Mouse (Mus musculus): ENCODE results near the gene Frmpd1.

Gene Frmpd1

DNA sequence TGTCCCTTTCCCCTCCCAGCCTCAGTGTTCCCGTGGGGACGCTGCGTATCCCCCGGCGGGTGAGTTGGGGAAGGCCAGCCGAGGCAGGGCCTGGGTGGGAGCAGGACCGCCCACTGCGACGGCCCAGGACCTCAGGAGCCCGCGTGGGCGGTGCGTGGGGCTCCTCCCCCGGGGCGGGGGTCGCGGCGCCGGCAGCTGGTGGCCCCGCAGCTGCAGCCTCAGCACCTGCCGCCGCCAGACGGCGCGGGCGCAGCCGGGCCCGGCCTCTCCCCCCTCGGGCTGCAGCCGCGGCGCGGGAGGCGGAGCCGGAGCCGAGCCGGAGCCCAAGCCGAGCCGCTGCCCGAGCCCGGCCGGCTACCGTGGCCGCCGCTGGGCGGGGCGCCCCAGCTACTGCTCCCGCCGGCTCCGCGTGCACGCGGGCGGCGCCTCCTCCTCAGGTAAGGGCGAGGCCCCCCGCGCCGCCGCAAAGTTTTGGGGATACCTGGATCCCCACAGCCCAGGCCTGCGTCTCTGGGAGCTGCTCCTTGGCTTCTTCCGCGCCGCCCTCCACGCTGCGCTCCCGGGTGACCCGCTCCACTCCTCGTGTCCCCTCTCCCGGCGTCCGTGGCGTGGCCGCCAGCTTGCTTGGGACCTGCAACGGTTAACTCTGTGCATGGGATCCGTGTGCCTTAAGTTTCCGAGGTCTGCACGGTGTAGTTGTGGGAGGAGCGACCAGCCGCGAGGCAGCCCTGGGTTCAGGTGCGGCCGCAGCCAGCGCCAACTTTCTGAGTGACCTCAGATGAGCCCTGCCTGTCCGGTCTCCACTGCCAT lies at the start of gene Frmpd1:
Gene Frmpd1, plus strand, starts transcription at position 355 of the 810 bp plus-strand sequence.
- peak; percentile 50 for DNase-seq (ENCODE audit: low spot score)

GRCm38 (mm10) chr4:45137636-45138035 lies 47.0 kb upstream of the Frmpd1 start:
- DNase-seq (ENCODE audit: low spot score): peak; percentile 7

DNA sequence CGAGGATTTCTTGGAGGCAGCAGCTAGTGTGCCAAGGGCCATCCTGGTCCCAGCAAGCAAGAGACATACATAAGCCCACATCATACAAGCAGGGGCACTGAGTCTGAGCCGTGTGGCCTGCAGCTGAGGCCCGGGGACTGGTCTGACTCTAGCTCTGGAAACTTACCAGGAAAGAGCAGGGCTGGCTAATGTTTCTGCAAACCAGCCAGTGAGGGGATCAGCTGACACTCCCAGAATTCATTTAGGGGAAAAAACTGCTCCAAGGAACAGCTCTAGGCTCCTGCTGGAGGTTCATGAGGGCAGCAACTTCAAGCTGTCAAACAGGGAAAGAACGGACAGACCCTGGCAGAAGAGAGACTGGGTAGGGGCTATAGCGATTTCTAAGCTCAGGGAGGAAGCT lies 42.8 kb upstream of the Frmpd1 start:
- no peak for DNase-seq (ENCODE audit: low spot score)

GRCm38 (mm10) chr4:45142411-45142810 lies 42.3 kb upstream of the Frmpd1 start:
- no peak for DNase-seq (ENCODE audit: low spot score)

GRCm38 (mm10) chr4:45143005-45143404 lies 41.7 kb upstream of the Frmpd1 start:
- DNase-seq (ENCODE audit: low spot score): no peak

DNA sequence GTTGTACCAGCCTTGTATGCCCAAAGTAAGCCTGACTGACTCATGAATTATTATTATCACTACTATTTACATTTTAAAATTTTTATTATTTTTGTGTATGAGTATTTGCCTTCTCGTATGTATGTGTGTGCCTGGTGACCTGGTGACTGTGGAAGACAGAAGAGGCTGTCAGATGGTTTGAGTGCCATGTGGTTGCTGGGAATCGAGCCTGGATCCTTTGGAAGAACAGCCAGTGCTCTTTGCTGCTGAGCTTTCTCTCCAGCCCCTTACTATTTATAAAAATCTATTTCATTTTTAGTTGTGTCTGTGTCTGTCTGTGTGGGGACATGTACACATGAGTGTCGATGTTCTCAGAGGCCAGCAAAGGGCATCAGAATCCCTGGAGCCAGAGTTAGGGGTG lies 28.2 kb upstream of the Frmpd1 start:
- no peak for DNase-seq (ENCODE audit: low spot score)

DNA sequence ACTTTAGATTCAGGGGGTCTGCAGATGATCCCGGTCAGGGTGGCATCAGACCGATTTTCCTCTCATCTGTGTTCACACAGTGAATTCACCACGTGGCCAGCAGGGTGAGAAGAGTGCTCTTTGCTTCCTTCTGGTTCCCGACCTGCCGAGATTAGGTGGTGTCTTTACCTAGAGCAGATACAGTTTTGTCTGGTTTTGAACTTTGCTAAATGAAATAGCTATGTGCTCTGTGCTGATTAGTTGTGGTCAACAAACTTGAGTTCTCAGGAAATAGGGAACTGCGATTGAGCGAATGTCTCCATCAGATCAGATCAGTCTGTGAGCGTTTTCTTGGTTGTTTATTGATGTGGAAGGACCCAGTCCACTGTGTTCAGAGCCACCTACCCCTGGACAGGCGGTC lies 26.1 kb upstream of the Frmpd1 start:
- no peak for DNase-seq (ENCODE audit: low spot score)

DNA sequence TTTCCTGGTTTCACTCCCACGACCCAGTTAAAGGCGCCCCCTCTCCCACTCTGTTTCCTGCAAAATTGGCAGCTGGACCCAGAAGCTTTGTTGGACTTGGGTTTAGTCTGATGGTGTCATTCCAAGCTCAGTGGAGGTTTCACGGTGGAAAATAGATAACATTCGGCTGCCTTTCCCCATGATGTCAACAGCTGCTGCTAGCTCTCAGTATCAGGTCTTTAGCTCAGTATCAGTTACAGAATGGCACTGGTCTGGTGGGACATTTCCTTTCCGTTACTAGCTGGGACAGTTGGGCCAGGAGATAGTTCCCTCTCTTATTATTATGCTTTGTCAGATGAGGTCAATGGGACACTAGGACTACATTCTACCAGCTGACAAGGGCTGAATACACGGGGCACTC lies 23.9 kb upstream of the Frmpd1 start:
- no peak for DNase-seq (ENCODE audit: low spot score)

- no peak for DNase-seq (ENCODE audit: low spot score)
Observed at GRCm38 (mm10) chr4:45163711-45164110, 21.0 kb upstream of the Frmpd1 start.

GRCm38 (mm10) chr4:45165477-45165876 lies 19.2 kb upstream of the Frmpd1 start:
- no peak for DNase-seq (ENCODE audit: low spot score)

- no peak for DNase-seq (ENCODE audit: low spot score)
Observed at GRCm38 (mm10) chr4:45165955-45166354, 18.7 kb upstream of the Frmpd1 start.

DNA sequence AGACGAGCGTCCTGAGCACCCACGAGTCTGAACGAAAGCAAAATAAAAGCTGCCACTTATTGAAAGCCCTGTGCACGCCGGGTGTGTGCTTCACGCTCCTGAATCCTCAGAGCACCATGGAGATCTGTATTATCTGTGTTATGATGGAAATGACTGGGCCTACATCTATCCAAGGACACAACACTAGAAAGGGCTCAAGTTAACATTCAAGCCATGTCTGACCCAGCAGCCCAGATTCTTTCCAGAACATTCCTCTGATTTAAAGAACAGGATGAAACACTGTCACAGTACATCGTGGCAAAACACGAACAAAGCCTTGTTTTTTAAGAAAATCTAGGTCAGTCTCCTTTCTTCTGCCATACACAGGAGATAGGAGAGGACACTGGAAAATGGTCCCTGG lies 13.3 kb upstream of the Frmpd1 start:
- DNase-seq (ENCODE audit: low spot score): no peak

- DNase-seq (ENCODE audit: low spot score): no peak
Observed at GRCm38 (mm10) chr4:45183818-45184520, 706 bp upstream of the Frmpd1 start.

- no peak for DNase-seq (ENCODE audit: low spot score)
Observed at GRCm38 (mm10) chr4:45185331-45185669, 625 bp downstream of the Frmpd1 start.

DNA sequence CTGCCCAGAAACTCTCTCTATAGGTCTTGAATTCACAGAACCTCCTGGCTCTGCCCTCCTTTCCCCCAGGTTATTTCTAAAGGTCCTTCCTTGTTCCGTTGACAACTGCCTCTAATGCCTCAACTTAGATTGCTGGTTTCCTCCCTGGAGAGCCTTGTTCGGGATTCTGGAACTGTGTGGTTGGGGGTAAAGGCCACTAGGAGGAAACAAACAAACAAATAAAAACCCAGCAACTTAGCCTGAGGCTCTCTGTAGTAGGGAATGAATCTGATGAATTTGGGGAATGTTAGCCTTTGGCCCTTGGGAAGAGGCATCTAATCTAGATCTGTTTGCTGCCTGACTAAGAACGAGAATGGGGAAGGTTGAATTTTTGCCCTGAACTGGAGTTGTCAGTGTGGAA lies 13.6 kb downstream of the Frmpd1 start:
- peak; percentile 66 for DNase-seq (ENCODE audit: low spot score)

DNA sequence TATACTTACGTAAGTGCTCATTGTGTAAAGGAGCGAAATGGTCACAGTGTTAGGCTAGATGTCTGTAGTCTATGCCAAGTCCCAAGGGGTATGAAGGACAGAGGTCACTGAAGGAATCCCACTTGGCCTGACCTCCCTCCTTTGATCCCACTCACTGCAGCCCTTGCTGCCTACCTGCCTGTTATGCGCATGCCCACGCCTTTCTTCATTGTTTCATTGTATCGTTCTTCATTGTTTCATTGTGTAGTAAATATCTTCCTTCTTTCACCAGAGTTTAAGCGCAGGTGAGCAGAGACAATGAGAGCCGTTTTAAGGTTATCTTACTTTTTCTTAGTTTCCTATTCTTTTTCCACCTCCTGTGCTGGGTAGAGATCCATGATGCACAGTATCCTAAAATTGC lies 18.6 kb downstream of the Frmpd1 start:
- no peak for DNase-seq (ENCODE audit: low spot score)

DNA sequence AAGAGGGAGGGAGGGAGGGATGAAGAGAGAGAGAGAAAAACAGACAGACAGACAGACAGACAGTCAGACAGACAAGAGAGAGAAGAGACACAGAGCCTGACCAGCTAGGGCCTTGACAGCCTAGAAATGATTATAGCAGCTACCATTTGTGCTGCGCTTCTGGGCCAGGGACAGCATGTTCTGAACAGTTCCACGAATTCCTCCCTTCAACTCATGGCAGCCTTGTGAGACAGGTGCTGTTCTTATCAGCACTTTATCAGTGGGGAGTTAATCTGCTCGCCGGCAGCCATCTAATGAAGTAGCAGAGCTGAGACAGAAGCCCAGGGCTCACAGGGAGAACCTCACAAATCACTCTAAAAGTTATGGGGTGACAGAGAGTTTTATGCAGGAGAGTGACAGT lies 22.8 kb downstream of the Frmpd1 start:
- no peak for DNase-seq (ENCODE audit: low spot score)

DNA sequence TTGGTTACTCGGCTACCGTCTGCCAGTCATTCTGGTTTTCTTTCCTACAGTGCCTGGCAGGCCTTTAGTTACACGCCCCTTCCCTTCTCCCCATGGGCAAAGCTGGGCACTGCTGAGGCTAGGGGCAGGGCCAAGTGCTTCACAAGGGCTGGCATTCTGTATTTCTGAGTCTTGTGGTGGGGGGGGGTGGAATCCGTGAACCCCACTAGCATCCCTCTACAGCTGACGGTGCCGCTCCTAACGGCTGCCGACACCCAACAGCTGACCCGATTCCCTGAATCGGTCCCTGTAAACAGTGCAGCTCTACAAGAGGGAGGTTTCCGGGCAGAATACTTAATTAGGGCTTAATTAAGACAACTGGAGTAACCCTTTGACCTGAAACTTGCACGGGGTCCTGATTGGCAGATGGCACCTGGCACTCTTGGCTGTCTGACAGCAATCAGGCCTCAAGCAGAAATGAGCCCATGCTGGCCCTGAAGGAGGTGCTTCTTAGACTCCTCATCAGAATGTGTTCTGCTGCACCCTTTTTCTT lies 24.2 kb downstream of the Frmpd1 start:
- no peak for DNase-seq (ENCODE audit: low spot score)

GRCm38 (mm10) chr4:45212342-45213063 lies 27.8 kb downstream of the Frmpd1 start:
- no peak for DNase-seq (ENCODE audit: low spot score)

- DNase-seq (ENCODE audit: low spot score): no peak
Observed at GRCm38 (mm10) chr4:45219946-45220345, 35.3 kb downstream of the Frmpd1 start.

- DNase-seq (ENCODE audit: low spot score): no peak
Observed at GRCm38 (mm10) chr4:45222395-45222794, 37.7 kb downstream of the Frmpd1 start.

DNA sequence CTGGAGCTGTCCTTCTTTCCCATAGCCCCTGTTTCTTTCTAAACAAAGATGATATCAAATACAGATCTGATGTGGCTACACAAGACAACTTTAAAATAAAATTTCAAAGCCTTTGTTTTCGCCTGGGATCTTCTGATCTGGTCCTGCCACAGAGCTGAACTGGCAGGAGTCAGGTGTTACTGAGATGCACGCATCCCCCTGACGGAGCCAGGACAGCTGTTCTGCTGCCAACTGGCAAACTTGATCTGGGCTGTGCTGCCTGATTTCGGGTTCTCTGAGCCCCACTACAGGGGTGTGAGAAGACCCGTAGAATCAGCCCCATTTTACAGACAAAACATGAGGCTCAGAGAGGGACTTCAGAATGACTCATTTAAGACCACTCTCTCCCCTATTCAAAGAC lies 45.6 kb downstream of the Frmpd1 start:
- no peak for DNase-seq (ENCODE audit: low spot score)

- no peak for DNase-seq (ENCODE audit: low spot score)
Observed at GRCm38 (mm10) chr4:45238260-45238659, 53.6 kb downstream of the Frmpd1 start.
